Mouse (Mus musculus): Measurements from ENCODE around the gene Dglucy.

Dglucy gene

DNA sequence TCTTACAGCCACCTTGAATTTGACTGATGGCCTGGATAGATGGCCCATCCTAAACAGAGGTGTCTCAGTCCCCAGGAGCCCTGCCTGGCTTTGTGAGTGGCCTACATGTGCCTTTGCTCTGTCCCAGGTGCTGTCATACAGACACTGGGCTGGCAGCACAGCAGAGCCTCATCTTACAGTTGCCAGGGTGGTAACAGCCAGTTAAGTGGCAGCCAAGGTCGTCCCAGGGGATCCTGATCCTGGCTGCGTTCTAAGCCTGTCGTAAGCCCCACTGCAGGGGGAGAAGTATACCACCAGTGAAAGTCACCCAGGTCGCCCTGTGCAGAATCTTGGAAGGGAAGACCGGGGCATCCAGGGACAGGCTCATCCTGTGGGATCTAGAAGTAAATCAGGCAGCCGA, 61.1 kb downstream of the Dglucy start:
- in situ Hi-C loops (cut with MboI, MseI): loop anchor here (5.0 to 25.0 kb wide), 4 partner anchors 197 to 263 kb away; no protein-coding TSS in a partner anchor

DNA sequence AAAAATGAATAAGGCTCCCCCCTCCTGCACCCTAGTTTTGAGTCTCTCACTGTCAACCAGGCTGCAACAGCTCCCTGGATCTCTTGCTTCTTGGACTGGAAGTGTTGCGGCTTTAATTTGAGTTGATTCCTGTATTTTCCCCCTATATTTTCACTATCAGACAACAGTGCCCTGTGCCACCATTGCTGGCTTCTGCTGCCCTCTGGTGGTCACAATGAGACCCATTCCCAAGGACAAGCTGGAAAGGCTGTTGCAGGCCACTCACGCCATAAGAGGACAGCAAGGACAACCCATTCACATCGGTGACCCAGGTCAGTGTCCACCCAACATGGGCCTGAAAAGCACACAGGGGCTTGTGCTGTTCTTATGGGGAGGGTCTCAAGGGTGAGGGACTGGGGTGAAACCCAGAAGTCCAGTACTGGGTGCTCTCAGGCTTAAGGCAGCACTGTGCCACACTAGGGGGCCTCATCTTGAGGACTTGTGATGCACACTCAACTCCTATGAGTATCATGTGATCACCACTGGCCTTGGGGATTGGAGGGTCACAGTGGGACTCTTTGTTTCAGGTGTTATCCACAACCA, 62.4 kb downstream of the Dglucy start:
- in situ Hi-C loops (cut with MboI, MseI): loop anchor here (5.0 to 25.0 kb wide), 4 partner anchors 196 to 264 kb away; no protein-coding TSS in a partner anchor

DNA sequence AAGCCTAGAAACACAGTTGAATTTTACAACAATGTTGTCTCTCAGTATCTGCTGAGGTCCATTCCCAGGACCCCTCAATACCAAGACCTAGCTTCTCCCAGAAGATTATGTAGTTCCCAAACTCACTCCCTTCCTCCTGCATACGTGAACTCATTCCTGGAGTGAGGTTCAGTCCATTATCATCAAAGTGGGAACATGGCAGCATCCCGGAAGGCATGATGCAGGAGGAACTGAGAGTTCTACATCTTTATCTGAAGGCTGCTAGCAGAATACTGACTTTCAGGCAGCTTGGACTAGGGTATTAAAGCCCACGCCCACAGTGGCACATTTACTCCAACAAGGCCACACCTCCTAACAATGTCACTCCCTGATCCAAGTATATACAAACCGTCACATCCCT, 64.3 kb downstream of the Dglucy start:
- in situ Hi-C loops (cut with MboI, MseI): loop anchor here (5.0 to 25.0 kb wide), 4 partner anchors 194 to 266 kb away; no protein-coding TSS in a partner anchor

DNA sequence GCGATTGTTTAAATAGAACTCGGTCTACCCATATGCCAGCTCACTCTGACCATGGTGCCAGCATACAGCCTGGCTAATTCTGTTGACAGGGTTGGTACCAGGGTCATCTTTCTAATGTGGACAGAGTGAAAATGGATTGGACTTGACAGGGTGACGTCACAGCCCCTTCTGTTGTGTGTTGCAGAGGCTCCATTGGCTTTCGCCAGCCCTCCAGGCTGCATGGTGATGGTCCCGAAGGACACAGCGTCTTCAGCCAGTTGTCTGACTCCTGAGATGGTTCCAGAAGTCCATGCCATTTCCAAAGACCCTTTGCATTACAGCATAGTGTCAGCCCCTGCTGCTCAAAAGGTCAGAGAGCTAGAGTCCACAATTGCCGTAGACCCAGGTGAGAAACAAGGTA, 65.7 kb downstream of the Dglucy start:
- in situ Hi-C loops (cut with MboI, MseI): loop anchor here (5.0 to 25.0 kb wide), 4 partner anchors 193 to 267 kb away; no protein-coding TSS in a partner anchor

DNA sequence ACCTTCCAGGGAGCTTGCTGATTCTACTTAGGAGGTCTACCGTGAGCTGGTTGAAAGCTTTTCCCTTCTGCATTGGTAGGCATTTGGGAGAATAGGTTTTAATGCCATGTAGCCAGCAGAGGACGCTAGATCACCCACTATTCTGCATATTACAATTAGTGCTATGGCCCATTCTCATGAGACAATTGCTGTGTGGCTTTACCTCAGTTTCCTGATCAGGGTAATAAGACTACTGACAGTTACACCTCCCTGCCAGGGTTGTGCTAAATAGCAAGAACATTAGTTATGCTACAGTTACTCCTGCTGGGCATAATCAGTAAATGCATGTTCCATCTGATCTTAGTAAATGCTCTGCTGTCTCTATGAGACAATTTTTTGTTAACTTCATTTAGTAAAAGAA, 67.0 kb downstream of the Dglucy start:
- in situ Hi-C loops (cut with MboI, MseI): loop anchor here in 1 of 2 experiments (25.0 kb wide), 1 partner anchor 234 kb away; no protein-coding TSS in a partner anchor

DNA sequence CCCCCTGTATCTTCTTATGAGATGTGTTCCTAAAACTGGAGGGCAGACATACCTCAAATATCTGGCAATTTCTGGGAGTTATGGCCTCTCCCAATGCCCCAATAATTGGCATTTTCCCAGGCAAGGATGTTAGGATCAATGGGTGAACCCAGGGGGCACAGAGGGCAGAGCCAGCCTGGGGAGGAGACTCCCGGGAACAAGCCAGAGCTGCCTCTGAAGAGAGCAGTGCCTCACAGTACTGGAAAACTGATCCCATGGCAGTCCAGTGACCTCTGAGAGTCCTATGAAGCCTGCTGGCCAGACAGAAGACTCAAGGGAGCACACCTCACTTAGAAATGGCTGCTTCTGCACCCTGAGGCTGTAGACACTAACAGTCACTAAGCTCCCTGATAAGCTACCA, 67.7 kb downstream of the Dglucy start:
- in situ Hi-C loops (cut with MboI, MseI): loop anchor here in 1 of 2 experiments (25.0 kb wide), 1 partner anchor 234 kb away; no protein-coding TSS in a partner anchor

DNA sequence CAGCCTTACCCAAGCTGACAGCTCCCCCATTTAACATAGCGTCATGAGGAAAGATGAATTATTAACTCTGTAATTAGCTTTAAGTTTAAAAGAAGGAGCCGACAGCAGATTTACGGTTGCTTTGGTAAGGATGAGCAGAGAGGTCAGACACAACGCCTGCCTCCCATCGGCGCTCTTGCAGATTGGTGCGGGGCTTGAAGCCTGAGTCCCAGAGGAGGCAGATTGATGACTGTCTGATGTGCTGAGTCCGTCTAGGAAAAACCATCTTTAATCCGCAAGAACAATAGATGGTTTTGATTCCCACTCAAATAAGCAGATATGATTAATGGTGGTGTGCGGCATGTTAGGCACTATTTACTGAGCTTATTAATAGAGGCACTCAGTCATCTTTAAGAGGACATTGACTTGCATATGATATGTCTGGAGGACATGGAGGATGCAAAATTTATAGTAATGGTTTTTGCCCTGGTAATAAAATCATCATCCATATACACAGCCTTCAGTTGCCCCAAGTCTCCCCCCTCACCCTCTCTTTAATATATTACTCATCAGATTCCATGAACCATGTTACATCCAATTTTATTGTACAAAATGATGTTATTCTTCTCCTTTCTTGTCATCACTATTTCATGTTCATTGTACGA, 68.7 kb downstream of the Dglucy start:
- in situ Hi-C loops (cut with MboI, MseI): loop anchor here in 1 of 2 experiments (25.0 kb wide), 1 partner anchor 235 kb away; no protein-coding TSS in a partner anchor

DNA sequence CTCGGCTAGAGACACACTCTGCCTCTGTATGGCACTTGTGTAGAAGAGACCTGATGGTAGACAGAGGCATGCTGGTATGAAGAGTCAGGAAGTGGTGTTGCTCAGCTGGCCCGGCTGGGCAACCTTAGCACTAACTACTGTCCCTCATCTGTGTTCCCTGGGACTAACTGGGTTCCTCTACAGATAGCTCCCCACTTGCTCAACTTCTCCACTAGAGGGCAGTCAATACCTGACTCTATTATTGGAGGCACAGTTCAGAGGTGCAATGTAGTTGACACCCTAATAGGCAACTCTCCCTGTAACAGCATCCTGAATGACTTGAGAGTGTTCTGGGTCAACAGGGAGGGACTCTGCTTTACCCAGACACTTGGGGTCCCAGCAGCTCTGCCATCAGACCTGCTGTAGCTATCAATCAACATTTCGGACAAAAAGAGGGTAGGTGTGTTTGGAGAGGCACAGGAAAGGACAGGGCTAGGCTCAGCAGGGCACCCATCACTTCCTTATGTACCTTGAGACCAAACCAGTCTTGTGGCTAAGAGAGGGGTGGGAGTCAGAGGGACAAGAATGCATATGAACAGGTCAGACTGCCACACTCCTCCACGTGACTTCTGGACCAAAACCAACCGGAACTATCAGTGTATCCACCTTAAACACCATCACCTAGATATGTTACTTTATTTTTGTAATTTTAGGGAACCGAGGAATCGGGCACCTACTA, 70.7 kb downstream of the Dglucy start:
- in situ Hi-C loops (cut with MboI, MseI): loop anchor here (5.0 to 25.0 kb wide), 2 partner anchors 78 to 237 kb away; no protein-coding TSS in a partner anchor

DNA sequence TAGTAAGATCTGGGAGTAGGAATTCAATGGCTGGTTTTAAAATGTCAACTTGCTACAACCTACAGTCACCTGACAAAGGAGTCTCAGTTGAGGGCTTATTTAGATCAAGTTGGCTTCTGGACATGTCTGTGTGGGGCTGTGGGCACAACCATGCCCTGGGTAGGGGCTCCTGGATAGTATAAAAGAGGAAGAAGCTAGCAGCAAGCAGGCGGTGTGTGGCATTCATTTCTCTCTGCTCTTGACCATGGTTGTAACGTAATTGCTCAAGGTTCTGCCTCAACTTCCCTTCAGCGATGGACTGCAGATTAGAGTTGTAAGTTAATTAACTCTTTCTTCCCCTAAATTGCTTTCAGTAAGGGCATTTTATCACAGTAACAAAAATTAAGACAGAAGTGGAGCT, 73.5 kb downstream of the Dglucy start:
- in situ Hi-C loops (cut with MboI, MseI): loop anchor here (5.0 kb wide), 1 partner anchor 75 kb away; no protein-coding TSS in a partner anchor

DNA sequence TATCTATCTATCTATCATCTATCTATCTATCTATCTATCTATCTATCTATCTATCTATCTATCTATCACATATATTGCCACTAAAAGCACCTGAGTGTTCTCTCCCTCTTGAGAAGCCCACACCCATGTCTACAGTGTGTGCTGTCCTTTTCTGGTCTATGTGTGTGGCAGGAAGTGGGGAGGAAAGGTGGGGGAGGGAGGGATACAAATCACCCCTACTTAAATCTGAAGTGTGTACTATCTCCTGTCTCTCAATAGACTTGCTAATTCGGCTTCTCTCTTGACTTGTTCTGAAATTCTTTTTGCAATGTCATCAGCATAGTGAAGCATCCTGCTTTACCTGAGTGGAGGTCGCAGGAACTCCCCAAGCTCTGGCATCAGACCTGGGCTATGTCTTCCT, 77.5 kb downstream of the Dglucy start:
- in situ Hi-C loops (cut with MboI, MseI): no loop called here

DNA sequence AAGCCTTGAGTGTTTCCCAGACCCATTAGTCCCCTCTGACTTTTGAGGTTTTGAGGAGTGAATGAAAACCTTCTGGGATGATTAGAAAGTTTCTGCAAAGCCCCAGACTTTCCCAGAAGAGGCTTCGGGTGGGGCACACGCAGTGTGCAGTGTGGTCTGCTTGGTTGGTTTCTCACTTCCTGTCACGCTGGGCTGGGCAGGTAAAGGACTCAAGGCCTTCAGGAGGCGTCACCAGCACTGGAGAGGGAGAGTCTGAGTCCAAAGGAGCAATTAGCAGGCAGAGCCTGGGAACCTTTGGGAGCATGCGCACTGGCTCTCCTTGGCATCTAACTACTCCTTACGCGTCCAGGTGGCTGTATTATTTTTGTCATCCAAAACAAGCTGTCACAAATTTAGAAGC, 78.9 kb downstream of the Dglucy start:
- in situ Hi-C loops (cut with MboI, MseI): no loop called here

DNA sequence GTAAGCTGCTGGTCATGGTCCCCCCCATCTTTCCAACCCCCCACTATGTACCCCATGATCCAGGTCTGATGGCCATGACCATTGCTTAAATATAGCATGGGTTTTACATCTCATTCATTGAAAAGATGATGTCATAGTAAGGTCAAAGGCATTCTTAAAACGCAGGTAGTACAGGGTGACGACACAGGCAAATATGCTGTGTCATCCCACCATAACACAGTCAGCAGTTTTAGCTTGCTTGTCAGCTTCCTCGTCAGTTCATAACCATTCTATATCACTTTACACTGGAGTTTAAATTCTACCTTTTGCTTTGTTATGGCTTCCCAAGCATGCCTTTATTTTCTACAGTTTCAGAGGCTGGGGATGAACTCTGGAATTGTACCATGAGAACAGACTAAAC, 83.4 kb downstream of the Dglucy start:
- in situ Hi-C loops (cut with MboI, MseI): no loop called here

DNA sequence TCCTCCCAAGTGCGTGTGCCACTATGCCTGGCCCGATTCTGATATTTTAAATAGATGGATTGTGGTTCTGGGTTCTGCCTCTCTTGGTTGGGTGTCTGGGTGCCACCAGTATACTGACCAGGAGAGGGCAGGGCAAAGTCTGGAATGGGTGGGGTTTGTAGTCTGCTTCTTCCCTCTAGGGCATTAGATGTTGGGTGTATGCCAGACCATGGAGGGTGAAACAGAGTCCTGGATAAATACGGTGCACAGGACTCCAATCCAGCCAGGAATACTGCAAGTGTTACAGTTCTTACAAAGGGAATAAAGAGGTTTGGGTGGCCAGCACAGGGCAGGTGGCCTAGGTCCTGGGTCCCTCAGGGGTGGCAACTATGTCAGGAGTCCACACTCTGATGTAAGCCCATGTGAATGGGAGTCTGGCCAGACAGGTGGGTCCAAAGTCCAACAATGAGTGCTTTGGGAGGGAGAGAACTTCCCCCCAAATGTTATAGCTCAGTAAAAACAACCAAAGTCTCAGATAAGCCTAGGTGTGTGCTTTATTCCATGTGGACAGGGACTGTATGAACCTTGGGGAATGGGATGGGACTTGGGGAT, 84.1 kb downstream of the Dglucy start:
- in situ Hi-C loops (cut with MboI, MseI): no loop called here

DNA sequence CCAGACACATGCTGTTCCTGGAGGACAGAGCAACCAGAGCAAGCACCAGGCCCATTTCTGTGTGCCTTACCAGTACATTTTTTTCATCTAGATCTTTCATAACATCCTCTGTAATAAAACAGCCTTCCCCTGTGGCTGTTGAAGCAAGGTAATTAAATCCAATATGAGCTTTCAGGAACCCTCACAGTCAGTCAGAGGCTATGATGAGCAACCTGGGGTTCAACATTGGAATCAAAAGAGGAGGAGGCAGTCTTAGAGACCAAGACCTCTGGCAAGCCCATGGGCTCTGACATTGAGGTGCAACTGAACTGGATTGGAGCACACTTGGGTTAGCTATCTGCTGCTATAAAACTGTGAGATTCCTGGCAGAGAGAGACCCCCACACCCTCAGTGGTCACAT, 86.2 kb downstream of the Dglucy start:
- in situ Hi-C loops (cut with MboI, MseI): no loop called here

DNA sequence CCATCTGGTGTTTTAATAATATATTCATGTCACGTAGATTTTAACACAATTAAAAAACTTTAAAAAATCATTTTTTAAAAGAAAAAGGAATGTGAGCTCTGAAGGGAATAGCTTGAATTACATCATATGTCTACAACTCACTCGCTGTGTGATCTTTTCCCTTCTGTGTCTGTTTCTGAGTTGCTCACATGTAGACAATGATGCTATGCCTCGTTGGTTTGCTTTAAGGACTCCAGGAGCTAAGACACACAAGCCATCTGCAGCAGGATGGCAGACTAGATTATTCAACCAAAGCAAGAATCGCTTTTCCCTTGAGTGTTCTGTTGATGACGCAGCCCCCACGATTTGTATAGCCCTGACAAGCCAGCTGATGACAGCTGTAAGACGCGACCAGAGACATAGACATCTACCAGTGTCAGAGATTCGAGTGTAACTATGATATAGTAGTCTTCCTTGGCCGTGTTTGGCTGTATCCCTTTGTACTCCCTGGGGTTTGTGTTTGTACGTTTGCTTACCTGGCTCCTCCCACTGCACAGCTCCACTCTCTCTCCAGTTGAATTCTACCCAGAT, 86.7 kb downstream of the Dglucy start:
- in situ Hi-C loops (cut with MboI, MseI): no loop called here

DNA sequence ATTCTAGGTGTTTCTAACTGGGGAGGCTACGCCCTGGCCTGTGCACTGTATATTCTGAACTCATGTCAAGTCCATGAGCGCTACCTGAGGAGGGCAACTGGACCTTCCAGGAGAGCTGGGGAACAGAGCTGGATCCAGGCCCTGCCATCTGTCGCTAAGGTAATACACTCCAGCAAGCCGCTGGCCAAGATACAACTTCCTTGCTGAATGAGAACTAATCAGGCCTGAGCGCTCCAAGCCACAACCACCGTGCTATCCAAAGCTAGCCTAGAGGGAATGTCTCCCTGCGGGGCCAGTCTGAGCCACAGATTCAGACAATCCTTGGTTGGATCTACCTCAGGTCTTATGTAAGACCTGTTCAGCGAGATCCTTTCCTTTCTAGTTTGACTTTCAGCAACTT, 88.2 kb downstream of the Dglucy start:
- in situ Hi-C loops (cut with MboI, MseI): no loop called here

DNA sequence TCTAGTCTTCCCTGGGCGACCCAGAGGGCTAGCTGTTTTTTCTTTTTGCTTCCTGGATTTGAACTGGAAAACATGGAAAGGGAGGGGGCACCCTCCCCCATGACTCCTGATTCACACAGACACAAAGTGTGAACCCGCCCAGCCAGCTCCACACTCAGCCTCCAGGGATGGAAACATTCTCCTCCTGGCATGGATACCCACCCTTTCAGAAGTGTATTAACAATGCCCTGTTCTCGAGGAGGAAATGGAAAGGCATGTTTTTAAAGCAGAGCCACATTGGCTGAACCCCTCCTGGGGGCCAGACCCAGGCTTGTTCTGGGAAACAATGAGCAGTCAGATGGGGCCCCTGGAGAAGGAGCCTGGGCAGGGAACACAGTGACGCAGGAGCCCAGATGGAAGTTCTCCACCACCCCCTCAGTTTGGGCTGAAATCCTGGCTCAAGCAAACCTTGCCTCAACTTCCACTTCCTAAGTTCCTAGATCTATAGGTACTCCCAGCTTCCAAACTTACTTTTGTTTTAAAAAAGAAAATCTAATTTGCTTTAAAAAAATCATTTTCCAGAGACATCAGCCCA, 89.3 kb downstream of the Dglucy start:
- in situ Hi-C loops (cut with MboI, MseI): no loop called here

DNA sequence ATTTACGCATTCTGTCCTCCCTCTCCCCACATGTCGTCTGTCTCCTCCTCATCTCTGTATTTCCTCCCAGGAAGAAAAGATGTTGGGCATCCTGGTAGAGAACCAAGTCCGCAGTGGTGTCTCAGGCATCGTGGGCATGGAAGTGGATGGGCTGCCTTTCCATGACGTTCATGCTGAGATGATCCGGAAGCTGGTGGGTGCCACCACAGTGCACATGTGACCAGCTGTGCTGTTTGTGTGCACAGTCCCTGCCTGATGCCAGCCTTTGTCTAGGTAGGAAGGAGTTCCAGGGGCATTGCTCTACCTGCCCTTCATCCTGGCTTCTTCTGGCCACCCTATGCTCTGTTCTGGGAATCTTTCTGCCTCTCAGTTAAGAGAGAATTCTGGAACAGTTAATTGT, 92.4 kb downstream of the Dglucy start:
- in situ Hi-C loops (cut with MboI, MseI): no loop called here

DNA sequence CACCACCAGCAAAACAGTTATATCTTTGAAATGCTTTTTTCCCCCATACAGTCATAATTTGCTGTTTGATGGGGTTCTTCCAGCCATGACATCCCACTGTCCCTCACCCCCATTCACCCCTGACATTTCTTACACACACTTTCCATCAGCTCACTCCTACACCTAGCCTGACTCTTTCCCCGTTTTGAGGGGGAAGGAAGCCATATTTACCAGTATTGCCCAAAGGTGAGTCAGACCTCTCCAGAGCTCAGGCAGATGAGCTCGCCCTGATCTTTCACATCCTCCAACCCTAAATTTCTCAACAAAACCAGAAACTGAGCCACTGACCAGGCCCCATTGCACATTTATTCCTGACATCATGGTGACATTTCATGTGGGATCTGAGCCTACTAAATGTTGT, 93.0 kb downstream of the Dglucy start:
- in situ Hi-C loops (cut with MboI, MseI): no loop called here

DNA sequence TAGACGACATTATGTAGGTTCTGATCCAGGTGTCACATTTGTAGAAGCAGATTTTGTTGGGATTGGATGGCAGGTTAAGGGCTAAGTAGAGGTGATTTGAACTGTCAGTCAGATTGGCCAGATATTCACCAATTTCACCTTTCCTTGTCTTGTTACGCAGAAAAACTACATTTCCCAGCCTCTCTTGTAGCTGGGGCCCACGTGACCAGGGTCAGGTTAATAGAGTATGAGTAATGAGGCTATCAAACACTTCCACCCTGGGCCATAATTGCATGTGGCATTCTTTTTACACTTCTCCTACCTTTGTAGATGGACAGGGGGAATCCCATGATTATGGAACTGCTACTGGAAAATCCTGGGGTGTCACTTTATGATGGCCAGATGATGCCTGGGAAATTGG, 94.8 kb downstream of the Dglucy start:
- in situ Hi-C loops (cut with MboI, MseI): no loop called here

DNA sequence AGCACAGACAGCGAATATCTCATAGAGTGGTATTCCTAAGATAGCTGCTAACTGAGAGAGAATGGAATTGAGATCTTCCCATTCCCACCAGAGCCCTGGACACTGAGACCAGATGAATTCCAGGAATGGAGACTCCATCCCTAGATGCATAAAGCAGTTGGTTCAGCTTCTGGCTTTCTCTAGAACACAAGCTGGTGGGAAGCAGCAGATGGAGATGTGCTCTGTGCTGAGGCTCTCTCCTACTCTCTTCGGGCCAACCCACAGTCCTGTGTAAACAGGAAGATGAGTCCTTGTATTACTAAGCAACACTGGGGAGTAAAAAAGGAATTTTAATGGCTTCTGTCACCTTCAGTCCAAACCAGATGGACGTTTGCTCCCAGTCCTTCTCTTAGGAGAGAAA, 96.7 kb downstream of the Dglucy start:
- in situ Hi-C loops (cut with MboI, MseI): no loop called here
